Mouse (Mus musculus) heart, adult 10 weeks (tissue): Measurements from ENCODE around the gene Sspn. TPM values are rescaled to one million over a fixed set of nuclear protein-coding genes. Genes with fewer than 3 reads are reported as not detected.

ENCODE experiments used
- polyA plus RNA-seq: library from polyadenylated mRNA; stranded (reverse); fragments of 350-450 nt; fragmentation: Illumina TruSeq; extraction: RNeasy Lipid Tissue Mini Kit (QIAGEN cat#74804); gene quantifications from one replicate; pipeline ENCODE4 v1.2.3, GENCODE M21; 2014; ENCODE audit warnings: low read depth, low replicate concordance

Gene Sspn
- 132 TPM for polyA plus RNA-seq

GRCm38 (mm10) chr6:145931341-145931740, at the start of gene Sspn:
Gene Sspn, plus strand, starts transcription at chr6:145931641.

Other genes with a start within 250 kb of the Sspn start
- 38.6 TPM for gene Rassf8, start 184.9 kb upstream of the Sspn start, polyA plus RNA-seq
- 8.0 TPM for gene Bhlhe41, start 66.1 kb upstream of the Sspn start, polyA plus RNA-seq